Mouse (Mus musculus) adrenal gland, postnatal 10 days (tissue): ENCODE measurements at regions not wholly inside any gene's neighbourhood (a gene's known extent, or its start where the extent isn't known, plus 50 kb on each side); places are given as distances from the start of the nearest gene placed in this dataset.

Experiments used
- DNase-seq: peaks from one replicate; pipeline ENCODE4 v3.0.0; 2021; ENCODE audit warnings: mixed read lengths

- no peak for DNase-seq
Measured at GRCm38 (mm10) chr13:39702621-39703020, 658.6 kb downstream of the Ofcc1 start.

GRCm38 (mm10) chr13:39691291-39692024 lies 669.8 kb downstream of the Ofcc1 start:
- no peak for DNase-seq

GRCm38 (mm10) chr13:39664548-39664947 lies 696.7 kb downstream of the Ofcc1 start:
- peak; percentile 1 for DNase-seq

- DNase-seq, result no peak
Measured at GRCm38 (mm10) chr13:39649457-39649856, 688.8 kb upstream of the Slc35b3 start.

GRCm38 (mm10) chr13:39647367-39647766 lies 686.7 kb upstream of the Slc35b3 start:
- peak; percentile 27 for DNase-seq

GRCm38 (mm10) chr13:39631506-39632132 lies 670.9 kb upstream of the Slc35b3 start:
- no peak for DNase-seq
